Mouse (Mus musculus) liver, postnatal 0 days (tissue): ENCODE data around the gene Slc4a10.

ENCODE experiments used
- CTCF ChIP-seq: sonication (generic); IDR thresholded peaks from 2 replicates; pipeline ENCODE4 v1.5.1; 2016; ENCODE audit warnings: antibody characterized with exemption, low read depth
- EP300 ChIP-seq: IDR thresholded peaks from 2 replicates; pipeline ENCODE4 v1.6.1; 2016; ENCODE audit warnings: antibody characterized with exemption, low read depth, mild to moderate bottlenecking

GRCm38 (mm10) chr2:62100526-62100925 lies 54.3 kb downstream of the Slc4a10 start:
- no peak for TF ChIP-seq CTCF
- no peak for TF ChIP-seq EP300
